Mouse (Mus musculus) G1E (cell line): ENCODE results near the gene Arhgap22.

Experiments
- CTCF ChIP-seq: IDR thresholded peaks from 2 replicates; pipeline ENCODE4 v1.5.1; 2012; ENCODE audit warnings: low read depth, low read length, inconsistent platforms, mixed read lengths
- GATA1 ChIP-seq: IDR thresholded peaks from 2 replicates; pipeline ENCODE4 v1.6.1; 2012; ENCODE audit warnings: borderline replicate concordance, low read length, inconsistent platforms, mixed read lengths
- POLR2AphosphoS5 ChIP-seq: IDR thresholded peaks from 2 replicates; pipeline ENCODE4 v1.6.1; 2012; ENCODE audit warnings: low read depth, low read length, inconsistent platforms; ENCODE audit not compliant: insufficient replicate concordance

DNA sequence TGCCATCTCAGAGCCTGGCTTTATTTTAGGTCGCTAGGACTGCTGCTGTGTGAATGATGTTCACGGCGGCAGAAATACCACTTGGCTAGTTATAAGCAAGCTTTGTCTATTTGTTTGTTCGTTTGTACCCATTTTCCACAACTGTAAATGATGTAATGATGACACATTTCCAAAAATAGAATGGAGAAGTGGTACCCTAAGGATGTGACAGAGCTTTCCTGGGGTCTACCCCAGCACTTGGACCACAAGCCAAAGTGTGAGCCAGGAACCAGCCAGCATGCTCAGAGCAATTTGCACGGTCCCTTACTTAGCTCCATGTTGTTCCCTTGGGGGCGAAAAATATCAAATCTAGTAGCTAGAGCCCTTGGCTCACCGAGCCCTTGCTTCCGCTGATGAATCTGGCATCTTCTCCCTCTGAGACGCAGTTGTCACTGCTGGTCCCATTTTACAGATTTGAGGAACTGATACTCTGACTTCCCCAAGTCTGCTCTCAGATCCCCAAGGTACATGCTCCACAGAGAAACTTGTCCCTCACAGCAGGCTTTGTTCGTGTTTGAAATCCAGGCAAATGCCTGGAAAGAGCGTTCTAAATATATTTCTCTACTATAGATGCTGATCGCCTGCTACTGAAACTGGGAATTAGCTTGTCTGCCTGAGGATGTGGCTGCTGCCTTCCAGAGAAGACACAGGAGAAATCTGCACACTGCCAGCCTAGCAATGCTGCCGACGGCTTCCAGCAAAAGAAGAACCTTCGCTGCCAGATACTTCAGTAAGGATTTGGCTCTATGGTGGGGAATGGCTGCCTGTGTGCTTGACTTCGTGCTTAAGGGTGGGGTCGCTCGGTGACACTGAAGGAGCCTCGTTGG is 2.8 kb downstream of the Arhgap22 start:
- TF ChIP-seq GATA1 = no peak
- TF ChIP-seq POLR2AphosphoS5 = no peak
- TF ChIP-seq CTCF = no peak
